Mouse (Mus musculus) neural tube, embryonic 12.5 days (tissue): ENCODE measurements at regions not wholly inside any gene's neighbourhood (a gene's known extent, or its start where the extent isn't known, plus 50 kb on each side); places are given as distances from the start of the nearest gene placed in this dataset.

ENCODE experiments used
- ATAC-seq: fragments of 200-750 bp; cut with Nextera tagmentation; 2 replicates; pipeline ENCODE4 v1.8.0; 2017; ENCODE audit warnings: low read depth, mild to moderate bottlenecking, moderate TSS enrichment, moderate library complexity; ENCODE audit not compliant: low FRiP score
- H3K27ac ChIP-seq: fragments of 300-500 bp; sonication (generic); 2 replicates; pipeline ENCODE4 v1.5.1; 2016
- H3K27me3 ChIP-seq: fragments of 300-500 bp; sonication (generic); replicated peaks from 2 replicates; pipeline ENCODE4 v1.6.1; 2016; ENCODE audit warnings: mild to moderate bottlenecking
- H3K36me3 ChIP-seq: fragments of 300-500 bp; sonication (generic); 2 replicates; pipeline ENCODE4 v1.6.1; 2016; ENCODE audit warnings: mild to moderate bottlenecking
- H3K4me1 ChIP-seq: fragments of 300-500 bp; sonication (generic); 2 replicates; pipeline ENCODE4 v1.6.1; 2016
- H3K4me2 ChIP-seq: fragments of 300-500 bp; sonication (generic); replicated peaks from 2 replicates; pipeline ENCODE4 v1.6.1; 2016; ENCODE audit warnings: mild to moderate bottlenecking
- H3K4me3 ChIP-seq: fragments of 300-500 bp; sonication (generic); 2 replicates; pipeline ENCODE4 v1.5.1; 2016
- H3K9ac ChIP-seq: fragments of 300-500 bp; sonication (generic); 2 replicates; pipeline ENCODE4 v1.6.1; 2016; ENCODE audit warnings: mild to moderate bottlenecking
- H3K9me3 ChIP-seq: fragments of 300-500 bp; sonication (generic); 2 replicates; pipeline ENCODE4 v1.6.1; 2016; ENCODE audit warnings: mild to moderate bottlenecking
- WGBS: fragments of 180-500 bp; shearing (Covaris S2); methylation state at CpG from one replicate; pipeline ENCODE4 v1.1.7; 2016; 5-methylcytosine and 5-hydroxymethylcytosine counted together

DNA sequence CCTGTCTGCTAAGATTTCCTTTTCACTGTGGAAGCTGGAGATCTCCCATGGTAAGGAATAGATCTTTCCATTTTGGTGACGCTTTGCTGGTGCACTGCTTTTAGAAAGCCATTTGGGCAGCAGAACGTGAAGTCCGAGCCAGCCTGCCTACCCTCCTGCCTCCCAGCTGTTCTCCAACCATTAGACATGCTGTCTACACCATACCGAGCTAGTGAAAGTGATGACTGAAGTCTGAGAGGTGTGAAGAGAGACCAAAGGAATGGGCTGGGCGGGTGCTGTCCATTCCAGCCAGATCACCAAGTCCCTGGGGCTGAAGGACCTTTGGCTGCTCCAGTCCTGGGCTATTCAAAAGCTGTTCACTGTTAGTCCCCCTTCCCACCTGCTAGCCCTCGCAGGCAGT, 360.3 kb upstream of the Gm5148 start:
- Histone ChIP-seq H3K36me3 (no peaks in the 10 kb centered on the region), H3K4me2 (no peak overlapping the region), H3K9ac (no peak overlapping the region), H3K27ac (no peak overlapping the region), H3K4me3 (no peak overlapping the region), H3K4me1 (no peaks in the 10 kb centered on the region), H3K27me3 (no peaks in the 10 kb centered on the region), H3K9me3 (no peaks in the 10 kb centered on the region)
- ATAC-seq: no peak
- 54% methylated on average over 6 of the region's 6 CpGs for WGBS

DNA sequence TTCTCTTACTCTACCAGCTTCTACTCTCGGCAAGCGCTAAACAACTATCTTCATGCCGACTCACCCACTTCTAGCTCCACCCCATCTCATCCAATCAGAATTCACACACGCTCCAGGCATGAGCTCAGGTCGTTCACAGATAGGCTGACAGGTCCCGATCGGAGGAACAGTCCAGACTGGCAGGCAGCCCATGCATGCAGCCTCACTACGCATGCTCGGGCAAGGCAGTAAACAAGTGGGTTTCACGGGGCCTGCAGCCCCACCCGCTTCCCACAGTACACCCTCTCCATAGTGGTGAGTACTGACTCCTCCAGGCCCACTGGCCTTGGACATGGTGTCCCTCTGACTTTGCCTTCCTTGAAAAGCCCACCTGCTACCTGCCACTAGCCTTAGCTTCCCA, 358.1 kb upstream of the Gm5148 start:
- no peak for ATAC-seq
- Histone ChIP-seq H3K36me3 (no peaks in the 10 kb centered on the region), H3K9ac (no peak overlapping the region), H3K27me3 (no peaks in the 10 kb centered on the region), H3K9me3 (no peaks in the 10 kb centered on the region), H3K4me2 (no peak overlapping the region), H3K4me1 (no peaks in the 10 kb centered on the region), H3K4me3 (no peak overlapping the region), H3K27ac (no peak overlapping the region)
- WGBS: 89% methylated on average over 11 of the region's 11 CpGs

DNA sequence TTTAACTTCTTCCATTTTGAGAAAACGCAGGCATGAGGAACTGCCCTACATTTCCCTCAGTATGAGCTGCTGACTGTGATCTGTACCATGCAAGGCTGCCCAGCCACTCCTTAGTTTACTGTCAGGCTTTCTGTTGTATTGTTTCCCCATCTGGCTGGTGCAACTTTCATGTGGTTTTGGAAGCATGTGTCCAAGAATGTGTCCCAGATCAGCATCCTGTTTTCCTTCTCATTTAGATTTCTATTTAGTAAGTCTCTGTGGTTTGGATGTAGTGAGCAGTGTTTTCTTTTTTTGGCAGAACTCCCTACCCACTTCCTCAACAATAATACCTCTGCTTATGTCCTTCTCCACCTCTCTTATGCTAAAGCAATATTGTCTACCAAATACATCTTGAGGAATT, 352.5 kb upstream of the Gm5148 start:
- ATAC-seq: no peak
- 84% methylated on average over 1 of the region's 1 CpGs for WGBS
- no peak overlapping the region for H3K4me3 ChIP-seq

DNA sequence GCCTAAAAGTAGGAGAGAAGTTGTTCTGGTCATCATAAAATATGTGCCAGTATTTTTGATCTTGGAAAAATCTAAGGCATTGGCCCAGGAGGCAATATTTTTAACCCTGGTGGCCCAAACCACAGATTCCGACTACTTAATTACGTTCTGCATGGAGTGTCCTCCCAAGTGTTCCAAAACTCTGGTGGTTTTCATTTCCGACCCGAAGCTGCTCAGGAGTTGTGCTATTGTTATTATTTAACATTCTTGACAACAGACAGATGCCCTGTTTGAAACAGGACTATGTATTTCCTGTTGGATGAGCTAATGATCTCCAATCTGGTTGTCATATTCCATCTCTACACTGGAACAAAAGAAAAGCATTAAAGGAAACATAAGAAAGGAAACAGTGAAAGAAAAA, 349.7 kb upstream of the Gm5148 start:
- H3K27me3 ChIP-seq: no peaks in the 10 kb centered on the region
- H3K4me2 ChIP-seq: no peak overlapping the region
- H3K9ac ChIP-seq: no peak overlapping the region
- no peaks in the 10 kb centered on the region for H3K9me3 ChIP-seq
- 91% methylated on average over 4 of the region's 4 CpGs for WGBS
- H3K4me1 ChIP-seq: no peaks in the 10 kb centered on the region
- H3K36me3 ChIP-seq: no peaks in the 10 kb centered on the region
- H3K4me3 ChIP-seq: no peak overlapping the region
- ATAC-seq: no peak
- no peak overlapping the region for H3K27ac ChIP-seq

More for the DNA sequence above, 352.5 kb upstream of the Gm5148 start:
- H3K9ac ChIP-seq: no peak overlapping the region
- no peak overlapping the region for H3K4me2 ChIP-seq
- no peaks in the 10 kb centered on the region for H3K36me3 ChIP-seq
- no peaks in the 10 kb centered on the region for H3K4me1 ChIP-seq
- no peaks in the 10 kb centered on the region for H3K27me3 ChIP-seq
- no peak overlapping the region for H3K27ac ChIP-seq
- no peaks in the 10 kb centered on the region for H3K9me3 ChIP-seq

DNA sequence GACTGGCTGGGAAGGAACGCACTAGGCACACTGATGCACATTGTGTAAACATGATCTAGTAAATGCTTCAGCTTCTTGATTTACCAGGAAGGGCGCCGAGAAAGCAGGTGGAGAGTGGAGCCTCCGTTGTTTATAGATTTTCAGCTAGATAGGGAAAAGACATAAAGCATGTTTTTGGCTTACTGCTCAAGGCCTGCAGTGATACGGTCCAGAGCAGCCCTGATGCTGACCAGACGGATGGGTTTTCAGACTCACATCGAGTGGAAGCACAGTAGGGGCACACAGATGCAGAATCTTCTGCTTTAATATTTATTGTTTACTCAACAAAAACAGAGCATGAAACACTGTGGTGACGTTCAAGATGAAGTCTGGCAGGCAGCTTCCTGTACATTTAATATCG, 331.3 kb upstream of the Gm5148 start:
- no peak for ATAC-seq
- H3K9me3 ChIP-seq: no peaks in the 10 kb centered on the region
- H3K4me3 ChIP-seq: no peak overlapping the region
- H3K4me1 ChIP-seq: no peaks in the 10 kb centered on the region
- H3K36me3 ChIP-seq: no peaks in the 10 kb centered on the region
- H3K9ac ChIP-seq: no peak overlapping the region
- H3K27me3 ChIP-seq: no peaks in the 10 kb centered on the region
- WGBS: 84% methylated on average over 9 of the region's 9 CpGs
- H3K27ac ChIP-seq: no peak overlapping the region
- H3K4me2 ChIP-seq: no peak overlapping the region

DNA sequence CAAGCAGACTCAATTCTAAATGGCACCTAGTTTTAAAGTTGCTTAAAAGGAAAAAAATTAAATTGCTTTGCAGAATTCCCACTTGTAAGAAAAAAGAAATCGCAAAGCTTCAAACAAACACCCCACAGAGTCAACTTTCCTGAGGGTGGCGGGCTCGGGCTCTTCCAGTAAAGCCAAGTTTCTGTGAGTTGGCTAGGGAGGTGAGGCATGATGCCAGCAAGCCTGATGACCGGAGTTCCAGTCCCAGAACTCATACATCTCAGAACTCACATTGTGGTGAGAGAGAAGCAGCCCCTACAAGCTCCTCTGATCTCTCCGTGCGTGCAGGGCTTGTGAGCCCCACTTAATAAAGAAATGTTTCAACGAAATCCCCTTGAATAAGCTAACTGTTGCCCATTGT, 328.7 kb upstream of the Gm5148 start:
- H3K36me3 ChIP-seq: no peaks in the 10 kb centered on the region
- no peaks in the 10 kb centered on the region for H3K4me1 ChIP-seq
- no peak overlapping the region for H3K4me2 ChIP-seq
- H3K27me3 ChIP-seq: no peaks in the 10 kb centered on the region
- no peaks in the 10 kb centered on the region for H3K9me3 ChIP-seq
- ATAC-seq: no peak
- no peak overlapping the region for H3K9ac ChIP-seq
- no peak overlapping the region for H3K4me3 ChIP-seq
- 92% methylated on average over 7 of the region's 7 CpGs for WGBS
- no peak overlapping the region for H3K27ac ChIP-seq

DNA sequence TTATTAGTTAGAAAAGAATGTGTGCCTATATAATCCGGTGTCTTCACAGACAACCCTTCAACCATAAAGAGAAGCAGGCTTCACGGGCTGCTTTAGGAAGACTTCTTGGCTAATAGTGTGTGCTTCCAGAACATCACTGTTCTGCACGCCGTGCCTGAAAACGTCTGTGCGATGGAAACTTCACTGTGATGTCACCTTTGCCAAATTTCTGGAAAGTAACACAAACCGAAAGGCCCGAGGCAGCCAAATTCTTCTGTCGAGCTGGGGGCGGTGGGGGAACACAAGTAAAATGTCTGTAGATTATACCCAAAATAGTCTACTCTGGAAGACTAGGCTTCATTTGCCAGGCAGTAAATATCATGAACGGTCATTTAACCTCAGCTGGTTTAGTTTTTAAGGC, 327.5 kb upstream of the Gm5148 start:
- Histone ChIP-seq H3K27me3 (no peaks in the 10 kb centered on the region), H3K27ac (no peak overlapping the region), H3K9me3 (no peaks in the 10 kb centered on the region), H3K36me3 (no peaks in the 10 kb centered on the region), H3K4me3 (no peak overlapping the region), H3K9ac (no peak overlapping the region), H3K4me2 (no peak overlapping the region), H3K4me1 (no peaks in the 10 kb centered on the region)
- ATAC-seq: no peak
- 94% methylated on average over 11 of the region's 11 CpGs for WGBS

DNA sequence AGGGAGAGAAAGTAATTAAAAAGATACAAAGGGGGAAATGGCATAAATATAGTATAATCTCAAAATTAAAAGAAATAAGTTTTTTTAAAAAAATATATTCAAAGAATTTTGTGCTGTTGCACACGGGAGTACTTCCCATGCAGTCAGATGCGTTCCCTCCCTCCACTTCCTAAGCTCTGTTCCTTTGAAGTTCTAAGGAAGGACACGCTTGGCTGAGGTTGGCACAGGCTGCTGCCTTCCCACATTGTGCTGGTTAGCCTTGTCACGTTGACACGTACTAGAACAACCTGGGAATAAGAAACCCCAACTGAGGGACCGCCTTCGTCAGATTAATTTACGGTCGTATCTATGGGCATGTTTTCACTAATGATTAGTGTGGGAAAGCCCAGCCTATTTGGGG, 326.6 kb upstream of the Gm5148 start:
- Histone ChIP-seq H3K4me3 (no peak overlapping the region), H3K4me1 (no peaks in the 10 kb centered on the region), H3K36me3 (no peaks in the 10 kb centered on the region), H3K4me2 (no peak overlapping the region), H3K9me3 (no peaks in the 10 kb centered on the region), H3K27ac (no peak overlapping the region), H3K9ac (no peak overlapping the region), H3K27me3 (no peaks in the 10 kb centered on the region)
- no peak for ATAC-seq
- 73% methylated on average over 9 of the region's 9 CpGs for WGBS

DNA sequence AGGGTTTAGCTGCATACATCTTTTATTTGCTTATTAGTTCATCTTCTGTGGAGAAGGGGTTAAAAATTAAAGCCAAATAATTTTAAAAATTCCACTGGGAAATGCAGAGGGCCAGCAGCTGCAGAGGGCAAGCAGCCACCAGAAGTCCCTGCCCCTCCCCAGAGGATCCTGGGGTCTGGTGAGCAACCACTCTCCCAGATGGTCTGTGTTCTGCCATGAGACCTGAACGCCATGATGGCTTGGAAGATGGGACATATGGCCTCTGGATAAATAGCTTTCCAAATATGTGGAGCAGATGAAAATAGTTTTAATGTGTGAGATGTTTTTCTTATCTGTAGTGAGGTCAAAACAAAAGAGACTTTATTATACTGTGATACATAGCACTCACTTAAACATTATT, 326.1 kb upstream of the Gm5148 start:
- Histone ChIP-seq H3K4me1 (no peaks in the 10 kb centered on the region), H3K27ac (no peak overlapping the region), H3K9me3 (no peaks in the 10 kb centered on the region), H3K9ac (no peak overlapping the region), H3K4me2 (no peak overlapping the region), H3K27me3 (no peaks in the 10 kb centered on the region), H3K36me3 (no peaks in the 10 kb centered on the region), H3K4me3 (no peak overlapping the region)
- 61% methylated on average over 1 of the region's 1 CpGs for WGBS
- no peak for ATAC-seq

DNA sequence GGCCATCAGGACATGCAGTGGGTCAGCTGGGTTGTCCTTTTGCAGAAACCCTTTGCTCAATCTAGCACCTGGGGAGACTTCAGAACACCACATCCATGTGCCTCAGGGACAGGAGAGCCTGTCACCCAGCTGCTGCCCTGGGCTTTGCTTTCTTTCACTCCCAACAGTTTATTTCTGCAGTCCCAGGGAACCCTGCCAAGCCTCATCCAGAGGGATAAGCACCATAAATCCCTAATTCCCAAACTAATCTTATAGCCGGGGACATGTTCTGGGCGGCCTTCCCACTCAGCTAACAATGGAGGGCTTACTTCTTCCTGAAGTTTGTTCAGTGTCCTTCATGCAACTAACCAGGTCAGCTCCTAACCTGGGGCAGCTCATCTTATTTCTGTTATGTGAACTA, 325.0 kb upstream of the Gm5148 start:
- Histone ChIP-seq H3K27me3 (no peaks in the 10 kb centered on the region), H3K27ac (no peak overlapping the region), H3K4me2 (no peak overlapping the region), H3K9ac (no peak overlapping the region), H3K36me3 (no peaks in the 10 kb centered on the region), H3K9me3 (no peaks in the 10 kb centered on the region), H3K4me3 (no peak overlapping the region), H3K4me1 (0 out of 2 replicates have a peak, but pooled peaks cover 3% of the 10 kb centered on the region)
- ATAC-seq: no peak
- WGBS: 72% methylated on average over 2 of the region's 2 CpGs

DNA sequence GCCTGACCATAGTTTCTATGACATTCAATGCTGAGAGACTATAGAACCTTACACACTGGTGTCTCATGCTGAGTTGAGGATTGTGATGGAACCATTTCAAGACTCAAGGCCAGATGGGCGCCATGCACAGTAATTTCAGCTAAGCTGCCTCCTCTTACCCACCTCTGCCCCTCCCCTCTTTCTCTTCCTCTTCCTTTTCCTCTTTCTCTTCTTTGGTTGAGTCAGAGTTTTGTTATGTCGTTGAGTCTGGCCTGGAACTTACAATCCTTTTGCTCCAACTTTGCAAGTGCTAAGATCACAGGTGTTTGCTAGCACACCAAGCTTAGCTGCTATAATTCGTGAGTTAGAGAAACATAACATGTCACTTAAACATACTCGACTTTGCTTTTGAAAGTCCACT, 323.2 kb upstream of the Gm5148 start:
- WGBS: 88% methylated on average over 4 of the region's 4 CpGs
- ATAC-seq: no peak
- H3K4me1 ChIP-seq: 0 out of 2 replicates have a peak, but pooled peaks cover 3% of the 10 kb centered on the region
- H3K4me2 ChIP-seq: no peak overlapping the region
- H3K27ac ChIP-seq: no peak overlapping the region
- no peaks in the 10 kb centered on the region for H3K9me3 ChIP-seq
- no peak overlapping the region for H3K4me3 ChIP-seq
- H3K27me3 ChIP-seq: no peaks in the 10 kb centered on the region
- H3K36me3 ChIP-seq: no peaks in the 10 kb centered on the region
- no peak overlapping the region for H3K9ac ChIP-seq

DNA sequence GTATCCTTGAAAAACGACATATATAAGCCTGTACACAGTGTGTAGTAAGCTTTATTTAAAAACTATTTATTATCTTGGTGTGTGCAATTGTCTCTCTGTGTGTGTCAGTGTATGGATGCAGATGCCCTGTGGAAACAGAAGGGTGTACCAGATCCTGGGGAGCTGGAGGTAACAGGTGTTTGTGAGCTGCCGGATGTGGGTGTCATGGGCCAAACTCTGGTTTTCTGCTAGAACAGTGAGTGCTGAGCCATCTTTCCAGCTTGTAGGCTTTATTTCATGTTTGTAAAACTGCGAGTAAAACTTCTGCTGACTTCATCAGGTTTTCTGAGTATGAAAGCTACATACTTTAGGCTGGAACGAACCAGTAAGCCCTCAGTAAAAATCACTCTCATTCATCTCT, 322.3 kb upstream of the Gm5148 start:
- no peak overlapping the region for H3K9ac ChIP-seq
- no peaks in the 10 kb centered on the region for H3K27me3 ChIP-seq
- no peak overlapping the region for H3K27ac ChIP-seq
- H3K36me3 ChIP-seq: no peaks in the 10 kb centered on the region
- H3K9me3 ChIP-seq: no peaks in the 10 kb centered on the region
- ATAC-seq: no peak
- 0 out of 2 replicates have a peak, but pooled peaks cover 3% of the 10 kb centered on the region for H3K4me1 ChIP-seq
- no peak overlapping the region for H3K4me2 ChIP-seq
- 86% methylated on average over 4 of the region's 4 CpGs for WGBS
- no peak overlapping the region for H3K4me3 ChIP-seq

DNA sequence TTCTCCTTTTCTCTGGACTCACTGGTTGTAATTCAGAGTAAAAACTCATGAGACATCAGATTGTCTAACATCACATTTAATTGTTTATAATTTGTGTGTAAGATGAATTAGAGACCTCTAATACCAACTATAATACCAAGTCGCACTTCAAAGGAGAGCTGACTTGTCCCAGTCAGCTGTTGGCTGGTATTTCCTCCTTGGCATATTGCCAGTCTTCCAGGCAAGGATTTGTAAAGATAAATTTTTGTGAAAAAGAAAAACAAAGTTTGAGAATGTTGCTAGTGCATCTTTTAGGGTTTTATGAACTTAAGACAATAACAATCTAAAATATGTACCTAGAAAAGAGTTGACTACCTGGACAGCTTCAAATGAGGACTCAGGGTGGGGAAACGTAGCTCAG, 321.7 kb upstream of the Gm5148 start:
- Histone ChIP-seq H3K9me3 (no peaks in the 10 kb centered on the region), H3K9ac (no peak overlapping the region), H3K36me3 (no peaks in the 10 kb centered on the region), H3K27me3 (no peaks in the 10 kb centered on the region), H3K27ac (no peak overlapping the region), H3K4me3 (no peak overlapping the region), H3K4me1 (0 out of 2 replicates have a peak, but pooled peaks cover 3% of the 10 kb centered on the region), H3K4me2 (no peak overlapping the region)
- WGBS: 81% methylated on average over 2 of the region's 2 CpGs
- ATAC-seq: no peak
